Mouse (Mus musculus) urinary bladder, postnatal 25 days (tissue): Measurements from ENCODE around the gene Cdk5.
"Not testable (repeated sequence)": the region's sequence is repeated elsewhere in the genome, so short reads cannot be mapped to it uniquely, and the experiment has no call there.

Experiments
- DNase-seq: peaks from one replicate; pipeline ENCODE4 v3.0.0; 2022; ENCODE audit warnings: low spot score

The Cdk5 gene

DNA sequence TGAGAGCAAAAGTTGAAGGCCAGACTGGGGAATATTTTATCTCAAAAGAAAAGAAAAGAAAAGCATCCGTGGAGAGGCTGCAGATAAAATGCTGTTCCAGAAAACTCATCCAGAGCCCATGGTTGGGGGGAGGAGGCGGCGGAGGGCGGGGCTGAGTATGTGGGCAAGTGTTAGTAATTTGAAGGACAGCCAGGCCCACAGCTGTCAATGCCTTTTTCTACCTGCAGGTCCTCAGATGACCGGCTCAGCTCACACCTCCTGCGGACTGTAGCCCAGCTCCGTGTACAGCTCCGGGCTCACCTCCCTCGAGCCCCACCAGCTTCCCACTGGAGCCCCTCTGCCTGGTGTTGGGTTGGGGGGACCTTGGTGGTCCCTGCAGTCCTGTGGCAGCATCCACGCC, 23.6 kb downstream of the Cdk5 start:
- no peak for DNase-seq

DNA sequence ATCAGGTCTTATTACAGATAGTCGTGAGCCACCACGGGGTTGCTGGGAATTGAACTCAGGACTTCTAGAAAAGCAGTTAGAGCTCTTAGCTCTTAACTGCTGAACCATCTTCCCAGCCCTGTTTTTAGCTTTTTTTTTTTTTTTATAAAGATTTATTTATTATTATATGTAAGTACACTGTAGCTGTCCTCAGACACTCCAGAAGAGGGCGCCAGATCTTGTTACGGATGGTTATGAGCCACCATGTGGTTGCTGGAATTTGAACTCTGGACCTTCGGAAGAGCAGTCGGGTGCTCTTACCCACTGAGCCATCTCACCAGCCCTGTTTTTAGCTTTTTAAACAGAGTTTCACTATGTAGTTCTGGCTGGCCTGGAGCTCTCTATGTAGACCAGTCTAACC, 27.1 kb downstream of the Cdk5 start:
- DNase-seq = not testable (repeated sequence)

DNA sequence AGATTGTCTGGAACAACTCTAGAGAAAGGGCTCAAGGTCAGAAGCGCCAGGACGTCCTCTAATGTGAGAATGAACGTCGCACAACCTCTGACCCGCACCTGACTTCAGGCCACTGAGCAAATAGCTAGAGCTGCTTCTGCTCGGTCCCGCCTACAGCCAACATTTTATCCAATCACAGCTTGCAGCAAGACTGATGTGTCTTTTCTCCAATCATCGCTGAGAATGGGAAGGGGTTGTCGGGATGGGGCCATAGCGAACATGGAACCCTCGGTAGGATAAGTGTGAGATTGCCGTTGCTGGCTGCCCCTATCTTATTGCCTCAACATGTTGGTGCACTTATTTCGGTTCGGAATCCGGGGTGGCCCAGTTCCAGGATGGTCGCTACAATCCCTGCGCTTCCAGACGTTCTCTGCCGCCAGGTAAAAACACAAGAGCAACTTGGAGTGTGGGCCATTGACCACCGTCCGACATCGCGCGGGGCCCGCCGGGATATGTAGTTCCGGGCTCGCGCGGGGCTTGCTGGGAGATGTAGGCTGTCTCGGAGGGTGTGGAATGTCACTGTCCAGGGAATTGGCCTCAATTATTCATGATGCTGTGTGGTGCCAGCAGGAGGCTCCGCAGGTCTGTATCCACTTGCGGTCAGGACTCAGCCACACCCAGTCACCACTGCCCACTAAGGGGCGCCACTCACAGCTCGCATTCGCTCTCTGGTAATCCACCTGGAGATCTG, 29.0 kb downstream of the Cdk5 start:
- peak; percentile 89 for DNase-seq

DNA sequence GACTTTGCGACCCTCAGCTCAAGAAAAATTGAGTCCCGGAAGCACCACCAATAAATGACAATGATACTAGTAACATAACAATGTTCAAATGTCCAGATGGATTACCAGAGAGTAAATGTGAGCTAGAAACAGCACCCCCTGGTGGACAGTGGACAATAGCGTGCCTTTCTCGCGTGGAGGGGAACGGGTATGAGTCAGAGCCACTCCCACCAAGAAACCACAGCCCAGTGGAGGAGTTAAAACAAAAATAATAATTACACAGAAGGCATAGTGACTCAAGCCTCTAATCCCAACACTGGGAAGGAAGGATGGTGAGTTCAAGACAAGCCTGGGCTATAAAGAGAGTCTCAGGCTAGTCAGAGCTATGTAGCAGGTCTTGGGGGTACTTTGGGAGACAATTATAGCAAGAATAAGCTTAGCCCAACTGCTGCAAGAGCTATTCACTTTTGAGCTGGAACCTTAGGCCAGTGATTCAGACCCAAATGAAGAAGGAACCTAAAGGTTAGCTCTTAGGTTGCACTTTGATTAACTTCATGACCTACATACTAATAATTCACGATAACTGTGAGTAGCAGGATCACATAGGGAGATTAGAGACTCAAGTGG, 29.8 kb downstream of the Cdk5 start, which contains the start of gene Abcb8:
TSS of gene Abcb8 (plus strand) at position 272 of the 606 bp plus-strand sequence.
- peak; percentile 84 for DNase-seq

DNA sequence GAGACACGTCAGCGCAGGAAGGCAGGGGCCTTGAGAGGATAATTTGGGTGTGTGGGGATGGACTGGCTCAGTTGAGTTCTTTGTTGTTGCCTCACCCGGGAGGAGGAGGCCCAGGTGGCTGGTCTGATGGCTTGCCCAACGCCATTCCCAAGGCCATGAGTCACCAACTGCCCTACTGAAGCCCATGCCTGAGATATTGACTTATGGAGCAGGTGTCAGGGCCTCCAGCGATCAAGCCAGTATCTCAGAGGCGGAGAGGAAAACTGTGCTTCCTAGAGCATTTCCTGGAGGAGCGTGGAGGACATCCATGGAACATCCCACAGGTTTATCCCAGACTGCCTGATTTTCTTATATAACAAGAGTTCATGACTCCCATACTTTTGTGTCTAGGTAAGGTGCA, 30.6 kb downstream of the Cdk5 start:
- no peak for DNase-seq

DNA sequence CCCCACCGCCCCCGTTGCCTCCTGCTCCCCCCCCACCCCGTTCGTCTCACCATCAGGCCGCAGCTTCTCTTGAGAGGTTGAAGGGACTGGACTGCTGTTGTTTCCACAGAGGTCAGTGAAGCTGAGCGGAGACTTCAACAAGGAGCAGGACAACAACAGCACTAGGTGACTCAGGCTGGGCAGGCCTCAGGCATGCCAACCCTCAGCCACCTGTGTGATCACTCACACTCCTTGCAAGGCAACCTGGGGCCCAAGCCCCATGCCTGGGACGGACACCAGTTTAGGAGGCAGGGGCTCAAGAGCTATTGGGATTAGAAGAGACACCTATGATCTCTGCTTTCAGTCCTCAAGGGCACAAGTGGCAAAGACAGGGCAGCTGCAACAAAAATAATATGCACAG, 31.5 kb downstream of the Cdk5 start, which contains the start of gene Atg9b:
TSS of gene Atg9b (minus strand) at position 280 of the 400 bp plus-strand sequence.
- no peak for DNase-seq

DNA sequence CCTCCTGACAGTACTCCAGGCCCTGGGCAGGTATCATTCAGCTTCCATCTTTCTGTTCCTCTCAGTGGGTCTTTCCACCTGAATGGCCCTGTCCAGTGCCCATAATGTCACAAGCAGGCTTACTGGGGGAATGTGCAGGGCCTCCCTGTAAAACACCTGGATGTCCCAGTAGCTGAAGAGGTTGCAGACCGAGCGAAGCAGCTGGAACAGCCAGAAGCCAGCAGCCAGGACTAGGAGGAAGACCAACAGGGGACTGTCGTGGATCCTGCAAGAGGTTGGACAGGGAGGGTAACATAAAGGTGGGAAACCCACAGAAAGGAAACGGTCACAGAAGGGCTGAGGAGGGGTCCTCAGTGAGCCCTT, 33.7 kb downstream of the Cdk5 start:
- DNase-seq = no peak

DNA sequence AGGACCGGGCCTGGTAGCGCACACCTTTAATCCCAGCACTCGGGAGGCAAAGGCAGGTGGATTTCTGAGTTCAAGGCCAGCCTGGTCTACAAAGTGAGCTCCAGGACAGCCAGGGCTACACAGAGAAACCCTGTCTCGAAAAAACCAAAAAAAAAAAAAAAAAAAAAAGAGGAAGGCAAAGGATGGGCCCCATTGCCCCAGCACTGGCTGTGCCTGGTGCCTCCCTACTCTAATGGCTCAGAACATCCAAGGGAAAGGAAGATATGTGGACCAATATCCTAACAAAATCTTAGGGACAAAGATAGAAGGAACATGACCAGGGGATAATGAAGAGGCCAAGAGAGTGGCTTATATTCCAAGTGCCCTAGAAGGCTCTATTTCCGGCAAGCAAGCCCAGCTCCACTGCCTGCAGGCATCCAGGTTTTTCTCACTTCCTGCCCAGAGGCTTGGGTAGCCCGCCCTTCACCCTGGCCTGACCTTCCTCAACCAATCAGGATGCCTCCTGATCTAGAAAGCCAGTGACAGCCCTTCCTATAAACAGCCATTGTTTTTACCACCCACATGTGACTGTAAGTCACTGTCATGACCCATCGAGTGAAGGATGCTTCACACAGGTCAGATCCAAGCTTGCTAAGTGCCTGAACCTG, 34.2 kb downstream of the Cdk5 start:
- DNase-seq = no peak

DNA sequence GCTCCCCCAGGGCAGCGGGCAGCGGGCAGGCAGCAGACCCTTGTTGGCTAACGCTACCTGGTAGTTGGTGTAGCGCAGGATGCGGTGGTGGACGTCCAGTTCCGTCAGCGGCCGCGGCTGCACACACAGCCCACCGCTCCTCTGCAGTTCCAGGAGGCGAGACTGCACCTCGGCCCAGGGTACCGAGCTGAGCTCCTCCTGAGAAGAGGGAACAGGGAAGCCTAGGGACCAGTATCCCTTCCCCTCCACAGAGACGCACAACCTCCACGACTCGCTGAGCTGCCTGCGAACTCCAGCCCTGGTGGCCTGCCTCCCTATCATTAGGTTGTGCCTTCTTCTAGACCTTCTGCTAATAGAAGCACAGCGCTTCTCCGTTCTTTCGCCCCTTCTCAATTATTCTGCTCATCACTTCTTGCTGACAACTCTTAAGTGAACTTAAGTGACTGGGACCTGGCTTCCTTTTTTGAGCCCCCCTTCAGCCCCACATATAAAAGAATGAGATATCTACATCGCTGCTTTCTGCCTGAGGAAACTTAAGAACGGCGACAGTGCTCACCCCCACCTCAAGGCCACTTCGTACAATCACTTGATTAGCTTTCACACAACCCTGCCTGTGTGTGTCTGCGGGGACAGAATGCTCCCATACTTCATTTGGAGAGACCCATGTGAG, 34.9 kb downstream of the Cdk5 start:
- DNase-seq = no peak

DNA sequence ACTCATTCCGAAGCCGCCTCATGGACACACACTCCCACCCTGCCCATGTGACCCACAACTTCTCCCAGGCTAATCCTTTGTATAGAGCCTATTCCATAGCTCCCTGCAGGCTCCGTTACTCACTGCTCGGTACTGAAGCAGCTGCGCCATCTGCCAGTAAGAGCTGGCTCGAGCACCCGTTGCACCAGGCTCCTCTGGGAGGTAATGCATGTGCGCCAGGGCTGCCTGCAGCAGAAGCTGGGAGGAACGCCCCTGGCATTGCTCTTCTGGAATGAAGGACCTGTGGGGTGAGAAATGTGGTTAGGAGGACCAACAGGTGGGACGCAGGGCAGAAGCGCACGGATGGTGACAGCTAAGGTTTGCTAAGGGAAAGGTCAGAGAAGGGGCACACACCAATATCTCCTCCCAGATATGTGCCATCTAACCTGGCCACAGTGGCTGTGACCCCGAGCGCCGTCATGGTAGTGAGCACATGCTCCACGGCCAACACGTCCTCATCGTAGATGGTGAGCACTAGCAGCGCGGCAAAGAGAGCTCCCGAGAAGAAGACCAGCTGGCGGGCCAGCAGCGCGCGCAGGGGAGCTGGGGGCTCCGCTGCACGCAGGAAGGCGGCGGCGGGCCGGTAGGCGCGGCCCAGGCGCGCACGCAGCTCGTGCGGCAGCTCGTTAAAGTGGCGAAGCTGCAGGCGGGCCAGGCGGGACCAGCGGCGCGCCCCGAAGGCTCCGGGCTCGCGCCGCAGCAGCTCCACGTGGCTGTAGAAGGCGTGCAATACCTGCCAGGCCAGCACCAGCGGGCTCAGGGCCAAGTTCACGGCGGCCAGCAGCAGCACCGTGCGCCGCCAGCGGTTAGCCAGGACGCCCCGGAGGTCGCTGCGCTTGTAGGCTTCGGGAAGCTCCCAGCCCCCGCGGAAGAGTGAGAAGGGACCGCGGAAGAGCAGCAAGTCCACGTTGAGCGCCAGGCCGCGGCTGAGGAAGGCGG, 35.8 kb downstream of the Cdk5 start:
- DNase-seq = peak; percentile 52

DNA sequence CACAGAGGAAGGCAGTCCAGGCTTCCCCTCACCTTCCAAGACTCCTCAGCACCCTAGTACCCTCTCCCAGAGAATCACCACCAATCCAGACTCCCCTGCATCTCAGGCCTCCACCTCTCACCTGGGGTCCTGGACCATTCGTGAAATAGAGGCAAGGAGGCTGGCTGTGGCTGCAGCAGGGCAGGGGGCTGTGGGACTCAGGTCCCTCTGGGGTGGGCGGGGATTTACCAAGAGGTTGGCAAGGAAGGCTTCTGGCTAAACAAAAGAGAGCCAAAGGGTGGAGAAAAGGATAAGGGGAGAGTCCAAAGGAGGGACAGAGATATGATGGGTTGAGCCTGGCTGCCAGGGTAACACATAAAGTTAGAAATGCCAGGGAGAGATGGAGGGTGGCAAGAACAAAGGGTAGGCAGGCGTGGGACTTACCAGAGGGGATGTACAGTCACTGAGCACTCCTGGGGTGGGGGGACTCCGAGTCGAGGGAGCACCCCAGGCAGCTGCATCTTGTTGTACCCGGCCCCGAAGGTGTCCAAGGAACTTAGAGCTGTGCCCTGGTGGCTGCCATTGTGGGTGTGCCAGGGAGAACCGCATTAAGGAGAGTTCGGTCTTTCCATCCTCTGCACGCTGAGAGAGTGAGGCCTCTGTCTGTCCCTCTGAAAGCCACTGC, 37.3 kb downstream of the Cdk5 start:
- DNase-seq = no peak

DNA sequence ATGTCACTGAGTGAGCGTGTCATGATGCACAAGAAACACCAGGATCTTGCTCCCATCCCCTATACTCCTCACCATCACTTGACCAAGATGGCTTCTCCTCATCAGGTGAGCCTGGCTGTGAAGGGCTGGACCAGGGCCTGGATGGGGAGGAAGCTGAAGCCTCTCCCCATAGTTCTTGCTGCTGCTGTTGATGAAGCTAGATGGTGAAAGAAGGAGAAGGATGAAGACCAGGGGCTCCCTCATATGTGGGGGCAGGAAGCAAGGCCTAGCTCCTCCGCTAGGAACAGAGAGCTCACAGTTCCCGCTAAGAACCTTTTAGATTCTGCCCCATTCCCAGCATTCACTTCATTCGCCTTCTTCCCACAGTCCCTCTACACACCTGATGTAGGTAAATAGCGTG, 38.0 kb downstream of the Cdk5 start:
- DNase-seq = no peak

DNA sequence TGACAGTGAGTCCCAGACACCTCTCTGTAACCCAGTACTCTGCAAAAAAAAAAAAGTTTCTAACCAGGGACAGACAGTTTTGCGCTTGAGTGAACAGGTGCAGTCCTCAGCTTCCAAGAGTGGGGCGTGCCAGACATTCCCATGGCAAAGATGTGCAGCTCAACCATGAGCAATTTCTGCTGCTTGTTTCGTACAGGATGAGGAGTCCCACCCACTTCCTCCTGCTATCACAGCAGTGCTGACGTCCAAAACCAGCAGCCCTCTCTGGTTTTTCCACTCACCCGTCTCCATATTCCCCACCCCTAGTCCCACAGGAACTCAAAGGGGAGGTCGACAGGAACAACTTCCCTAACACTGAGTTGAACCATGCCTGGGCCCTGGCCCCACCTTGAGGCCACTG, 38.9 kb downstream of the Cdk5 start:
- DNase-seq = no peak

DNA sequence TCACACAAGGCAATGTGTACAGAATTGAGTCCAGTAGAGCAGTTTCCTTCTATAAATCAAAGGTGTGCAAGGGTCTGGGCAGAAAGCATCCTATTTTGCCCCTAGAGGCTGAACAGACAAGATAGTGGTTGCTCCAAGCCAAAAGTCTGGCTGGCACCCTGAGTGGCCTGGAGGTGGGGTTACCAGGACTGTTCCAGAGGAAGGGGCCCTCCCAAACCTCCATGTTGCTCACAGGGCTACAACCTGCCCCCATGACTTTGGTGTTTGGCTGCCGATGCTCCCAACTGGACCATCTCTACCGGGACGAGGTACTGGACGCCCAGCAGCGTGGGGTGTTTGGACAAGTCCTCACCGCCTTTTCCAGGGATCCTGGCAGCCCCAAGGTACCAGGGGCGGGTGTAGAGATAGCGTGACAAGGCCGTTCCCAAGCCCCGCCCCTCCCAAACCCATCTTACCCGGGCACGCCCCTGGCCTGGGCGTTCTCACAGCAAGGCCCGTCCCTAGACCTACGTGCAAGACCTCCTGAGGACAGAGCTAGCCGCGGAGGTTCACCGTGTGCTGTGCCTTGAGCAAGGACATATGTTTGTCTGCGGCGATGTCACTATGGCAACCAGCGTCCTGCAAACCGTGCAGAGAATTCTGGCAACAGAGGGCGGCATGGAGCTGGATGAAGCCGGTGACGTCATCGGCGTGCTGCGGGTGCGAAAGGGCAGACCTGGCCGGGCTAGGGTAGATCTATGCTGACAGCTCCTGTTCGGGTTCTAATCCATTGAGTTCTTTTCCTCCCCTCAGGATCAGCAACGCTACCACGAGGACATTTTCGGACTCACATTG, 40.1 kb downstream of the Cdk5 start:
- DNase-seq = peak; percentile 82

DNA sequence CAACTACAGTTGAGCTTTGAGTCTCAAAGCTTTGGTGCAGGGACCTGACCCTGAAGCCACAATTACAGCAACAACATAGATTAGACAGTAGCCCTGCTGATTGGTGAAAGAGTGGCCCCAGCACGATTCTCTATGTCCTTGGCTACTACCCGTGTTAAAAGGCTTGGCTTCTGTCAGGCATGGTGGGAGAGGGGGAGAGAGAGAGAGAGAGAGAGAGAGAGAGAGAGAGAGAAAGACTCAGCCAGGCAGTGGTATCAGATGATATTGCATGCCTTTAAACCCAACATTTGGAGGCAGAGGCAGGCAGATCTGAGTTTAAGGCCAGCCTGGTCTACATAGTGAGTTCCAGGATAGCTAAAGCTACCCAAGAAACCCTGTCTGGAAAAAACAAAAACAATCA, 41.3 kb downstream of the Cdk5 start:
- DNase-seq = no peak

DNA sequence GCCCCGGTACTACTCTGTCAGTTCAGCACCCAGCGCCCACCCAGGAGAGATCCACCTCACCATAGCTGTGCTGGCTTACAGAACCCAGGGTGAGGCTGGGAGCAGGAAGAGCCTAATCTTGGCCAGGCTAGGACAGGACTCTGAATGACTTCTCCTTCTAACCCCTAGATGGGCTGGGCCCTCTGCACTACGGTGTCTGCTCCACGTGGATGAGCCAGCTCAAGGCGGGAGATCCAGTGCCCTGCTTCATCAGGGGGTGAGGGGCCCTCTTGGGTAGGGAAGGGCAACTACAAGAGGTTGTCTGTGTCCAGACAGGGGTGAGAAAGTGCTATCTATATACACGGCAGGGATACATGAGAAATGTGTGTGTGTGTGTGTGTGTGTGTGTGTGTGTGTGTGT, 41.8 kb downstream of the Cdk5 start:
- DNase-seq = no peak

DNA sequence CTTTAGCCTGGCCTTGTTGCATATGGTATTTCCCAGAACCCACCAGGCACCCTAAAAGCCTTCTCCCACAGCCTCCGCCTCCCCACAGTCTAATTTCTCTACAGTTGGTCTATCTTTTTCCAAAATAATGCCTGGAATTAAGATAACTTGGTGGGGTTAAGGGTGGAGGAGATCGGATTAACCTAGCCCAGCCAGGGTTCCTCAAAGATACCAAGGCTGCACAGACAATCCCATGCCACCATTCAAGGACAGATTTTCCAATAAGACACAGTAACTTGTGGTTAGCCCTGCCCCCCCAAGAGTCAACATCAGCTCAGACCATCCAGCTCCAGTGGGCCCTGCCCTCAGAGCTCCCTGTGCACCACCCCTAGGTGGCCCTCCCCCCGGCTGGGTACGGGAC, 42.8 kb downstream of the Cdk5 start:
- no peak for DNase-seq

DNA sequence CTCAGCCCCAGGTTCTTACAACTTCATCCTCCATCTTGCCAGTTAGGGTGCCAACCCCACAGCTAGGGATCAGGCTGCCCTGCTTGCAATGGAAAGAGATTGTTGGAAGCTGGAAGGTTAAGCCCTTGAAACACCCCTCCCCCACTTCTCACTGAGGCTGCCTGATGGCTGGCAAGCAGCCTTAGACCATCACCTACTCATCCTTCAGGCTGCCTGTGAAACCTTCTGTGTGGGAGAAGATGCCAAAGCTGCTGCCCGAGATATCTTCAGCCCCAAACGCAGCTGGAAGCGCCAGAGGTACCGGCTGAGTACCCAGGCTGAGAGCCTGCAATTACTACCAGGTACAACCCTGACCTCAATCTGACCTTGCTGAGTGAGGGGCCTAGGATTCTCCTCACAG, 43.8 kb downstream of the Cdk5 start:
- DNase-seq = no peak

DNA sequence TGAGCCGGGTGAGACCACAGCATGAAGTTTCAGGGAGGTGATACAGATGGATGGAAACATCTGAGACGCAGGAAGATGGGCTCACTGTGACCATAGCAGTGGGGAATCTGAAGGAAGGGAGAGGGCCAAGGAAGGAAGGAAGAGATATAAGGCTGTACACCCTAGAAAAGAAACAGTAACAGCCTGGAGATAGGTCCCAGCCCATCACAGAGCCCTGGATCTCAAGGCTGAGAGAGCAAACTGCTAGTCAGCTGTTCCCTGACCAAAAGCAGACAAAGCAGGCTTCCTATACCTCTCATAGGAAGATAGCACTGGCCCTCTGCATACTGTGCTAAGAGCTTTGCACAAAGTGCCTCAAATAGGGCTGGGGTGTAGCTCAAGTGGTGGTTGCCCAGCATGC, 44.6 kb downstream of the Cdk5 start:
- no peak for DNase-seq

DNA sequence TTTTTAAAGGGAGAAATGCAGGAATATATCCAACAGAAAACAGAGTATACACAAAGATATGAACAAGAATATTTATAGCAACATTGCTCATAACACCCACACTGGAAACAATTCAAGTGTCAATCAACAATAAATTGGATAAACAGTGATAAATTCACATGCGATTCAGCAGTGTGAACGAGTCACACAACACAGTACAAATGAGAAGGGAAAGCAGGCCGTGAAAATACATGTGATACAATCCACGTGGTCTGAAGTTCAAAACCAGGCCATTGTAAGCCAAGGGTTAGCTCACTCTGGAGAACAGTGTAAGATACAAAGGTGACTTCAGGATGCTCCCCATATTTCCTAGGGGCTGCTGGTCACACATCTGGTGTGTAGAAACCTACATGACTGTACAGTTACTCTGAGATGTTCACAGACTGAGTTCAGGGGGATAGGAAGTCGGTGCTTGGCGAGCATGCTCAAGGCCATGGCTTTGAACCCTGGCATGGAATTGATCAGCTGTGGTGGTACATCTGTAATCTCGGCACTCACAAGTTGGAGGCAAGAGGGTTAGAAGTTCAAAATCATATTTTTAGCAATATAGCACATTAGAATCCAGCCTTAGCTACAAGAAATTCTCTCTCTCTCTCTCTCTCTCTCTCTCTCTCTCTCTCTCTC, 48.5 kb downstream of the Cdk5 start:
- no peak for DNase-seq
